Mouse (Mus musculus) midbrain, embryonic 12.5 days (tissue): Measurements from ENCODE around the gene Skap1. TPM values are rescaled to one million over a fixed set of nuclear protein-coding genes. Genes with fewer than 3 reads are reported as not detected.
"Not testable (repeated sequence)": the region's sequence is repeated elsewhere in the genome, so short reads cannot be mapped to it uniquely, and the experiment has no call there.

Experiments used
- ATAC-seq: fragments of 200-750 bp; cut with Nextera tagmentation; 2 replicates; pipeline ENCODE4 v1.8.0; 2017; ENCODE audit warnings: low read depth, moderate TSS enrichment, moderate library complexity; ENCODE audit not compliant: low FRiP score
- H3K27ac ChIP-seq: fragments of 300-500 bp; sonication (generic); replicated peaks from 2 replicates; pipeline ENCODE4 v1.5.1; 2016; ENCODE audit warnings: mild to moderate bottlenecking
- H3K27me3 ChIP-seq: fragments of 300-500 bp; sonication (generic); 2 replicates; pipeline ENCODE4 v1.6.1; 2016; ENCODE audit warnings: mild to moderate bottlenecking
- H3K36me3 ChIP-seq: fragments of 300-500 bp; sonication (generic); 2 replicates; pipeline ENCODE4 v1.6.1; 2016
- H3K4me1 ChIP-seq: fragments of 300-500 bp; sonication (generic); 2 replicates; pipeline ENCODE4 v1.6.1; 2016
- H3K4me2 ChIP-seq: fragments of 300-500 bp; sonication (generic); replicated peaks from 2 replicates; pipeline ENCODE4 v1.6.1; 2016; ENCODE audit warnings: mild to moderate bottlenecking, moderate library complexity
- H3K4me3 ChIP-seq: fragments of 300-500 bp; sonication (generic); 2 replicates; pipeline ENCODE4 v1.5.1; 2016; ENCODE audit warnings: mild to moderate bottlenecking
- H3K9ac ChIP-seq: fragments of 300-500 bp; sonication (generic); replicated peaks from 2 replicates; pipeline ENCODE4 v1.6.1; 2016; ENCODE audit warnings: mild to moderate bottlenecking, moderate library complexity
- H3K9me3 ChIP-seq: fragments of 300-500 bp; sonication (generic); 2 replicates; pipeline ENCODE4 v1.6.1; 2016; ENCODE audit warnings: mild to moderate bottlenecking
- WGBS: fragments of 180-500 bp; shearing (Covaris S2); methylation state at CpG from one replicate; pipeline ENCODE4 v1.1.7; 2016; 5-methylcytosine and 5-hydroxymethylcytosine counted together
- polyA plus RNA-seq: library from polyadenylated mRNA; unstranded; fragments of >200 nt; fragmentation: Nextera tagmentation; extraction: Ambion mirVana; gene quantifications from 2 replicates; pipeline ENCODE4 v1.2.1, GENCODE M21; 2016

The Skap1 gene
- polyA plus RNA-seq, 1 experiment from 2014 or later, result 1.7 TPM

DNA sequence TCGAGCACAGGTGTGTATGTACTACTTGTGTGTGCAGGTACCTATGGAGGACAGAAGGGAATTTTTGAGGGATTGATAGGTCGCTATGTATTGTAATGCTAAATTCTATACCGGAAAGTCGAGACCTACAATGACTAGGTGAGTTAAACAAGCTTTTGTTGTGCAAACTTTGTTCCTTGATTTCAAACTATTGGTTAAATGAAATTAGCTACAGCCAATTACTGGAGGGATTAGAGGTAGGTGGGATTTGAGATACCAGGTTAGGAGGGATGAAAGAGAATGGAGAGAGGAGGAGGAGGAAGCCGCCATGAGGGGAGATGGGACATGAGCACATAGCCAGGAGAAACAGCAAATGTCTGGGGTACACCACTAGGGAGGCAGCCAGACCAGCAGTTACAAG lies 315.9 kb downstream of the Skap1 start:
- no peak overlapping the region for H3K4me3 ChIP-seq
- no peak overlapping the region for H3K4me2 ChIP-seq
- H3K9me3 ChIP-seq, result no peaks in the 10 kb centered on the region
- H3K27me3 ChIP-seq, result no peaks in the 10 kb centered on the region
- H3K9ac ChIP-seq, result no peak overlapping the region
- no peak overlapping the region for H3K27ac ChIP-seq
- H3K4me1 ChIP-seq, result peaks cover 13% of the 10 kb centered on the region
- WGBS, result 75% methylated on average over 5 of the region's 5 CpGs
- H3K36me3 ChIP-seq, result no peaks in the 10 kb centered on the region
- ATAC-seq, result no peak

DNA sequence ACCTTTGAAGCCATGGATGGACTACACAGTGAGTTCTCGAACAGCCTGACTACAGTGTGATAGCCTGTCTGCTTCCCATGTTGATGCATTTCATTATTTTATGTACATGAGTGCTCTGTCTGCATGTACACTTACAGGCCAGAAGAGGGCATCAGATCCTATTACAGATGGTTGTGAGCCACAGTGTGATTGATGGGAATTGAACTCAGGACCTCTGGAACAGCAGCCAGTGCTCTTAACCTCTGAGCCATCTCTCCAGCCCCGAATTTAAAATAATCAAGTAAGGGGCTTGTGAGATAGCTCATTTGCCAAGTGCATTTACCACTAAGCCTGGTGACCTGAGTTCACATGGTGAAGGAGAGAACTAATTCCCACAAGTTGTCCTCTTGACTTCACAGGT lies 317.0 kb downstream of the Skap1 start:
- no peak for ATAC-seq
- Histone ChIP-seq H3K9ac (no peak overlapping the region), H3K36me3 (no peaks in the 10 kb centered on the region), H3K4me3 (no peak overlapping the region), H3K4me2 (no peak overlapping the region), H3K27ac (no peak overlapping the region), H3K4me1 (peaks cover 5% of the 10 kb centered on the region), H3K9me3 (no peaks in the 10 kb centered on the region), H3K27me3 (no peaks in the 10 kb centered on the region)
- 69% methylated on average over 2 of the region's 2 CpGs for WGBS

DNA sequence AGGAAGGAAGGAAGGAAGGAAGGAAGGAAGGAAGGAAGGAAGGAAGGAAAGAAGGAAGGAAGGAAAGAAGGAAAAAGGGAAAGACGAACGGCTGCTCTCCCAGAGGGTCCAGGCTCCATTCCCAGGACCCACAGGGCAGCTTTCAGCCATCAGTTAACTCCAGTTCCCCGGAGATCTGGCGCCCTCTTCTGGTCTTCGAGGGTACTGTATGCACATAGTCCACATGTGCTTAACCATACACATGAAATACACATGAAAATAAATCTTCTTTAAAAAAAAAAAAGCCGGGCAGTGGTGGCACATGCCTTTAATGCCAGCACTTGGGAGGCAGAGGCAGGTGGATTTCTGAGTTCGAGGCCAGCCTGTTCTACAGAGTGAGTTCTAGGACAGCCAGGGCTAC lies 320.5 kb downstream of the Skap1 start:
- 16% methylated on average over 7 of the region's 7 CpGs for WGBS
- ATAC-seq, H3K4me1 ChIP-seq, H3K9me3 ChIP-seq, H3K9ac ChIP-seq, H3K4me3 ChIP-seq, H3K4me2 ChIP-seq, H3K27me3 ChIP-seq, H3K27ac ChIP-seq, H3K36me3 ChIP-seq: not testable (repeated sequence)

DNA sequence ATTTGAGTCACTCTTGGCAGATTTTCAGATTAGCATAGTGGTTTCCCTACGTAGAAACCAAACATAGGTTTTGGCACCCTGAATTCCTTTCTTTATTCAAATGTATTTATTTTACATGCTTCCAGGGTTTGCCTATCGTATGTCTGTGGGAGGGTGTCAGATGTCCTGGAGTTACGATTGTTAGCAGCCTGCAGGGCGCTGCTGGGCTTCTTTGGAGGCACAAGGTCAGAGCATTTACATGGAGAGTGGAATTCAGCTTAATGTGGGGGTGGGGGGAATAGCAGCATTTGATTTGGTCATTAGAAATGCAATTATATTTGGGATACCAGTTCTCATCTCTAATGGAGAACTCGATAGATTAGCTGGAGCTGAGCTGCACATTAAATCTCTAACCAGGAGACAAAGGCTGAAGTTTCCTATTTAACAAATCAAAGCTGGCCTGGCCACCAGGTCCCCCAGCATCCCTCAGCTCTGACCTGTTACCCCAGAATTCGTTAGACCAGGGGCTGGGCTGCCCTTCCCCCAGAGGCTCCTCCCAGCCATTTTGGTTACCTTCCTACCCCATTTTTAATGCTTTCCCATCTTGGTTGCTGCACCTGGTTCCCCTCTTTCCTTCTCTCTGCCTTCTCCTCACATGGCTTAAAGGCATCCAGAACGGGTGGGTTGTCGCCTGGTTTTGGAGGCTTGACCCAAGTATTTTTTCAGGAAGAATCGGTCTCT lies 322.5 kb downstream of the Skap1 start:
- Histone ChIP-seq H3K4me3 (no peak overlapping the region), H3K27me3 (no peaks in the 10 kb centered on the region), H3K4me1 (peaks cover 19% of the 10 kb centered on the region), H3K27ac (no peak overlapping the region), H3K9ac (no peak overlapping the region), H3K9me3 (no peaks in the 10 kb centered on the region), H3K4me2 (no peak overlapping the region), H3K36me3 (no peaks in the 10 kb centered on the region)
- no peak for ATAC-seq
- 32% methylated on average over 9 of the region's 9 CpGs for WGBS

DNA sequence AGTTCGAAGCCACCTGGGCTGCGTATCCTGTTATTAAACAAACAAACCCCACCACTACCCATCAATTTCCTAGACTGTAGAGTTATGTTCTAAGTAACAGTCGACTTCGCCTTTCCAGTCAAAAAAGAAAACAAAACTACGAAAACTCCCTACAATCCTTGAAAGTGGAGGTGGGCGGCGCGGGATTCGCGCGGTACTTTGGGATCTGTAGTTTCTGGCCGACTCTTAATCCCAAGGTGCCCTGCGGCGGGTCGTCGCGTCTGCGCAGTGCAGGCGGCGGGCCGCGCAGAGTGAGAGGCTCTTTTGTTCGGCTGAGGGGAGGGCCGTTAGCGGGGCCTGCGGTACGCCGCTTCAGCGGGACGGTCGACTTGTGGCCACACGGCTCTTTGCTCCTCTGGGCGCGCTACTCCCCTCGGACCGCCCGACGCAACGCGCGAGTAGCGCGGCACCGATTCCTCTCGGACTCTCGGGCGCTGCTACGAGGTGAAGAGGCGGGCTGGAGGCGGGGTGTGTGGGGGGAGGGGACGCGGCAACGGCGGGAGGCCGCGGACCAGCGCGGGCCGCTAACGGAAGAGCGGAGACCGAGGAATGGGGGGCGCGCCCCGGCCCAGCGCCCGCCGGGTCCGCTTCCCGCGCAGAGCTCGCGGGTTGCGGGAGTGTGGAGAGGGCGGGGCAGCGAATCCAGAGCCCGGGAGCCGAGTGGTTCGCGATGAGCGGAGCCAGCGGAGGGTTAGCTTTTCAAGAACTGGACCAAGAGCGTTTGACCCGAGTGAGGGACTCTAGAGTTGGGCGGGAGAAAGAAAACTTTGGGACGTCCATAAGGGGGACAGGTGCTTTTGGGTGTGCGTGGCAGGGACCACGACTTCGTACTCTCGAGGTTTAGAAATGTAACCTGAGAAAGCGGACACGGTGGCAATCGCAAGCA lies 324.7 kb downstream of the Skap1 start, which contains the start of gene Cbx1:
Gene Cbx1 (plus strand): TSS at position 257 of the 925 bp plus-strand sequence.
- peak; percentile 98 for ATAC-seq
- 1% methylated on average over 93 of the region's 93 CpGs for WGBS
- H3K36me3 ChIP-seq, result no peaks in the 10 kb centered on the region

DNA sequence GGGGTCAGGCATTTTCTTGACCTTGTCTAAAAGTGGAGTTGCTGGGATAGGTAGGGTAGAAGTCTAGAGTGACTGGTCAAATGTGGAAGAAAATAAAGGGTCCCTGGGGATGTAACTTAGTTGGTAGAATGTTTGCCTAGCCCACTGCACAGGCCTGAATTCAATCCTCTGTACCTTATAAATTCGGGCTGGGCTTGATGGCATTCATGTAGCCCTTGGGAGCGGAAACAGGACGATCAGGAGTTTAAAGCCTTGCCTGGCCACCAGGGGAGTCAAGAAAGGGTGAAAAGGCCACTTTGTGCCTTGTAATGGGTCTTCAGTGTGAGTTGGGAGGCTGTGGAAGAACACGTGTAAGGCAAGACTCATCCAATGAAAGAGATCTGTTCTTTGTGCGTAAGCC lies 325.6 kb downstream of the Skap1 start:
- no peak for ATAC-seq
- Histone ChIP-seq H3K27me3 (no peaks in the 10 kb centered on the region), H3K36me3 (no peaks in the 10 kb centered on the region; the same call in 1 of the 2 replicates), H3K27ac (no peak overlapping the region), H3K4me1 (peaks cover 32% of the 10 kb centered on the region), H3K4me3 (peak overlapping the region; percentile 93), H3K4me2 (peak overlapping the region; percentile 87), H3K9ac (peak overlapping the region; percentile 93), H3K9me3 (no peaks in the 10 kb centered on the region)
- 8% methylated on average over 5 of the region's 5 CpGs for WGBS

More for the DNA sequence above, 324.7 kb downstream of the Skap1 start, which contains the start of gene Cbx1:
- Histone ChIP-seq H3K9ac (peak within 1 kb of the TSS; percentile 93), H3K4me2 (peak within 1 kb of the TSS; percentile 87), H3K4me1 (peaks cover 32% of the 10 kb centered on the region), H3K27me3 (no peaks in the 10 kb centered on the region), H3K27ac (peak within 1 kb of the TSS; percentile 97), H3K9me3 (no peaks in the 10 kb centered on the region), H3K4me3 (peak within 1 kb of the TSS; percentile 93)

DNA sequence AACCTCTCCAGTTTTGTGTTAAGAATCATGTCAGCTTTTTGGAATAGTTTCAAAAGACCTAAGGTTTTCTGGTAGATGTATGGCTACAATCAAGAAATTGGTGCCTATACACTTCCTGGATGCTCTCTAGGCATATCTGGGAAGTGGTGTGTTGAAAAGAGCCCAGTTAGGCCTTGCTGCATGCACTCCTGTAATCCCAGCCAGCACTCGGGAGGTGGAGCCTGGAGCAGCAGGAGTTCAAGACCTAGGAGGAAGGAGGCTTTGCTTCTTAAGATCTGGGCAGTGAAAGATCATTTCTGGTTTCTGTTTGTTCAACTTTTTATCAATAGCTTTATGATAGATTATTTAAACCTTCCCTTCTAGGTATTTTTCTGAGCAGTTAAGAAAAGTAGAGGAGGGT lies 326.3 kb downstream of the Skap1 start:
- H3K9ac ChIP-seq, result 0 out of 2 replicates have a peak overlapping the region, but pooled peaks have one; percentile 93
- 9% methylated on average over 1 of the region's 1 CpGs for WGBS
- no peak for ATAC-seq

GRCm38 (mm10) chr11:96795491-96795890 lies 331.1 kb downstream of the Skap1 start:
- Histone ChIP-seq H3K4me3 (no peak overlapping the region), H3K36me3 (peaks cover 26% of the 10 kb centered on the region), H3K4me1 (peaks cover 27% of the 10 kb centered on the region), H3K9me3 (no peaks in the 10 kb centered on the region), H3K4me2 (no peak overlapping the region), H3K27ac (no peak overlapping the region), H3K27me3 (no peaks in the 10 kb centered on the region), H3K9ac (no peak overlapping the region)
- no peak for ATAC-seq
- WGBS, result 92% methylated on average over 13 of the region's 13 CpGs

More for the DNA sequence above, 326.3 kb downstream of the Skap1 start:
- Histone ChIP-seq H3K36me3 (peaks cover 5% of the 10 kb centered on the region), H3K4me2 (peak overlapping the region; percentile 87), H3K9me3 (no peaks in the 10 kb centered on the region), H3K4me1 (peaks cover 32% of the 10 kb centered on the region), H3K27me3 (no peaks in the 10 kb centered on the region), H3K4me3 (peak overlapping the region; percentile 93), H3K27ac (no peak overlapping the region)

DNA sequence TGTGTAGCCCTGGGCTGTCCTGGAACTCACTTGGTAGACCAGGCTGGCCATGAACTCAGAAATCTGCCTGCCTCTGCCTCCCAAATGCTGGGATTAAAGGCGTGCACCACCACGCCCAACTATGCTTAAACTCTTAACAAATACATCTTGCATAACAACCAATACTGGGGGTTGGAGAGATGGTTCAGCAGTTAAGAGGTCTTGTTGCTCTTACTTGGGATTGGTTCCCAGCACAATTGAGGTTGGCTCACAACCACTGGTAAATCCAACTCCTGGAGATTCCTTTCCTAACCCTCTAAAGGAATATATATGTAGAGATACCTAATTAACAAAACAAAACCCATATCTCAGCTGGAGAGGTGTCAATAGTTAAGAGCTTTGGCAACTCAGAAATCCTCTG lies 331.7 kb downstream of the Skap1 start:
- WGBS, result 100% methylated on average over 2 of the region's 2 CpGs

GRCm38 (mm10) chr11:96796586-96796985 lies 332.2 kb downstream of the Skap1 start:
- Histone ChIP-seq H3K27me3 (no peaks in the 10 kb centered on the region), H3K9ac (no peak overlapping the region), H3K4me3 (no peak overlapping the region), H3K36me3 (peaks cover 36% of the 10 kb centered on the region), H3K9me3 (no peaks in the 10 kb centered on the region), H3K27ac (no peak overlapping the region), H3K4me2 (no peak overlapping the region), H3K4me1 (peaks cover 18% of the 10 kb centered on the region)
- no peak for ATAC-seq
- WGBS, result 80% methylated on average over 1 of the region's 1 CpGs

More for the DNA sequence above, 331.7 kb downstream of the Skap1 start:
- Histone ChIP-seq H3K9ac (no peak overlapping the region), H3K4me3 (no peak overlapping the region), H3K9me3 (no peaks in the 10 kb centered on the region), H3K27me3 (no peaks in the 10 kb centered on the region), H3K36me3 (peaks cover 31% of the 10 kb centered on the region), H3K4me1 (peaks cover 21% of the 10 kb centered on the region), H3K4me2 (no peak overlapping the region), H3K27ac (no peak overlapping the region)
- no peak for ATAC-seq

- Histone ChIP-seq H3K36me3 (peaks cover 65% of the 10 kb centered on the region), H3K4me3 (no peak overlapping the region), H3K9me3 (no peaks in the 10 kb centered on the region), H3K27ac (no peak overlapping the region), H3K4me1 (0 out of 2 replicates have a peak, but pooled peaks cover 2% of the 10 kb centered on the region), H3K9ac (no peak overlapping the region), H3K27me3 (no peaks in the 10 kb centered on the region), H3K4me2 (no peak overlapping the region)
- 89% methylated on average over 2 of the region's 2 CpGs for WGBS
- ATAC-seq, result no peak
These were observed 335.1 kb downstream of the Skap1 start for GRCm38 (mm10) chr11:96799511-96799910.

- peaks cover 91% of the 10 kb centered on the region for H3K36me3 ChIP-seq
These were observed 341.2 kb downstream of the Skap1 start for GRCm38 (mm10) chr11:96805606-96806005.

More at GRCm38 (mm10) chr11:96805606-96806005, 341.2 kb downstream of the Skap1 start:
- H3K9me3 ChIP-seq, result no peaks in the 10 kb centered on the region
- H3K27me3 ChIP-seq, result no peaks in the 10 kb centered on the region
- no peak overlapping the region for H3K4me2 ChIP-seq
- H3K27ac ChIP-seq, result no peak overlapping the region
- 90% methylated on average over 5 of the region's 5 CpGs for WGBS
- H3K4me1 ChIP-seq, result no peaks in the 10 kb centered on the region
- H3K4me3 ChIP-seq, result no peak overlapping the region
- ATAC-seq, result no peak
- no peak overlapping the region for H3K9ac ChIP-seq
